Mouse (Mus musculus) lung, postnatal 0 days (tissue): ENCODE measurements around the gene Bcar3. TPM values are rescaled to one million over a fixed set of nuclear protein-coding genes. Genes with fewer than 3 reads are reported as not detected.

Experiments
- ATAC-seq: fragments of 200-750 bp; cut with Nextera tagmentation; 2 replicates; pipeline ENCODE4 v1.8.0; 2017; ENCODE audit warnings: moderate library complexity
- DNase-seq: peaks from one replicate; pipeline ENCODE4 v3.0.0-alpha.2; 2016; ENCODE audit warnings: low spot score
- H3K27ac ChIP-seq: fragments of 300-500 bp; sonication (generic); 2 replicates; pipeline ENCODE4 v1.5.1; 2014; ENCODE audit warnings: antibody characterized with exemption, mild to moderate bottlenecking, low read length, mixed read lengths
- H3K27me3 ChIP-seq: fragments of 300-500 bp; sonication (generic); replicated peaks from 2 replicates; pipeline ENCODE4 v1.6.1; 2014; ENCODE audit warnings: low read length, mixed read lengths; ENCODE audit not compliant: insufficient read depth
- H3K36me3 ChIP-seq: fragments of 300-500 bp; sonication (generic); 2 replicates; pipeline ENCODE4 v1.6.1; 2014; ENCODE audit warnings: low read length, mixed read lengths; ENCODE audit not compliant: insufficient read depth
- H3K4me1 ChIP-seq: fragments of 300-500 bp; sonication (generic); 2 replicates; pipeline ENCODE4 v1.6.1; 2014; ENCODE audit warnings: antibody characterized with exemption, low read depth, low read length, mixed read lengths; ENCODE audit not compliant: insufficient read depth
- H3K4me2 ChIP-seq: fragments of 300-500 bp; sonication (generic); replicated peaks from 2 replicates; pipeline ENCODE4 v1.6.1; 2014; ENCODE audit warnings: low read depth, mild to moderate bottlenecking, low read length, moderate library complexity, mixed read lengths
- H3K4me3 ChIP-seq: fragments of 300-500 bp; sonication (generic); 2 replicates; pipeline ENCODE4 v1.5.1; 2014; ENCODE audit warnings: low read depth, low read length
- H3K9ac ChIP-seq: fragments of 300-500 bp; sonication (generic); replicated peaks from 2 replicates; pipeline ENCODE4 v1.6.1; 2014; ENCODE audit warnings: low read depth, mild to moderate bottlenecking
- H3K9me3 ChIP-seq: fragments of 300-500 bp; sonication (generic); 2 replicates; pipeline ENCODE4 v1.6.1; 2016; ENCODE audit warnings: low read length, mixed read lengths
- CTCF ChIP-seq: IDR thresholded peaks from 2 replicates; pipeline ENCODE4 v1.5.1; 2016; ENCODE audit warnings: antibody characterized with exemption, mild to moderate bottlenecking
- EP300 ChIP-seq: IDR thresholded peaks from 2 replicates; pipeline ENCODE4 v1.6.1; 2016; ENCODE audit warnings: antibody characterized with exemption, mild to moderate bottlenecking, control low read depth
- WGBS: fragments of 180-500 bp; shearing (Covaris S2); extraction: QIAGEN DNeasy Blood & Tissue Kit; methylation state at CpG from one replicate; pipeline ENCODE4 v1.1.7; 2014; 5-methylcytosine and 5-hydroxymethylcytosine counted together
- polyA plus RNA-seq: library from polyadenylated mRNA; unstranded; fragments of >200 nt; fragmentation: Nextera tagmentation; extraction: Ambion mirVana; gene quantifications from 2 replicates; pipeline ENCODE4 v1.2.1, GENCODE M21; 2015

Gene Bcar3
- polyA plus RNA-seq, 1 experiment from 2014 or later, result 38.3 TPM

DNA sequence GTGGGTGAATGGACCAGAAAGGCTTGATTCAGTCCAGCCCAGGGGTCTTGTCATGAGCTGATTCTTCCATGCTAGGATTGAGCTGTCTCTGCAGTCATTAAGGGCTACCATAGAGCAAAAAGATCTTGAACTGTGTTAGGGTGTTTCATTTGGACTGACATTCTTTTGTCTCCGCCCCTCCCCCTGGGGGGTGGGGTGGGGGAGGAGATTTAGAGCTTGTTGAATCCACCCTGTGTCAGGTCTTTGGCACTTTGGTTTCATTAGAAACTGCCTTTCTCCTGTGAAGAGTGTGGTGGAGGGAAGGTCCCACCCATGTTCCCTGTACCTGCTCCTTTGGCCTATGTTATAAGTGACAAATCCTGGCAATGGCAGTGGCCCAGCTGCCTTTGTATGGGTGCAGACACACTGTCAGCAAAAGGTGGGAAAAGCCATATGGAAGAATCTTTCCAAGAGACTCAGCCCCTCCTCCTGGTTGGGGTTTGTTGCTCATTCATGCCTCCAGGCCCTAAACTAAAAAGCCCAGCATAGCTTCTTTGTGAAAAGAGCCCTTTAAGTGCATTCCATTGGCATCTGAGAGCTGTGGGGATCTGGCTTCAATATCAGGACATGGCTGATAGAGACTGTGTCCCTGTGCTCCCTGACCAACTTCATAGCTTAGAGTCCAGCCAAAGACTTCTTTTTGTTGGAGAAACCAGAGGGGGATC lies 194.3 kb downstream of the Bcar3 start:
- H3K36me3 ChIP-seq, result no peaks in the 10 kb centered on the region
- 44% methylated on average over 1 of the region's 1 CpGs for WGBS
- H3K9me3 ChIP-seq, result no peaks in the 10 kb centered on the region
- ATAC-seq (no peak), DNase-seq (no peak)
- H3K4me2 ChIP-seq, result no peak overlapping the region
- H3K4me1 ChIP-seq, result no peaks in the 10 kb centered on the region; the same call in 1 of the 2 replicates
- H3K9ac ChIP-seq, result no peak overlapping the region
- H3K27ac ChIP-seq, result no peak overlapping the region
- H3K4me3 ChIP-seq, result no peak overlapping the region
- H3K27me3 ChIP-seq, result no peaks in the 10 kb centered on the region
- TF ChIP-seq EP300, result no peak
- no peak for TF ChIP-seq CTCF

DNA sequence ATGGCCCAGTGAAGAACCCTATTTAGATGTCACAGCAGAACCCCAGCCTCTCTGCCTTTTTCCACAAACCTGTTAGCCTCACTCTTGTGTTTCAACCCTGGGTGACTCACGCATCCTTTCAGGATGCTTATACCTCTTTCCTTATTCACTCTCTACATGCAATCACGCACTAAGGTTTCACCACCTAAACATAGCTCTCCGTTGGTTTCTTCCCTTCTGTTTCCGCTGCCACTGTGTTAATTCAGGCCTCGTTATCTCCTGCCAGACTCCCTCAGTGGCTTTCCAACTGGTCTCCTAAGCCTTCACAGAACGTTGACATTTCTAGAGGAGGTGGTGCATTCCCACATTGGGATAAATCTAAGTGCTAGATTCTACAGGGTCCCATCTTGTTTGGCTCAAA lies 196.6 kb downstream of the Bcar3 start:
- TF ChIP-seq CTCF, result no peak
- no peak for TF ChIP-seq EP300
- Histone ChIP-seq H3K27me3 (no peaks in the 10 kb centered on the region), H3K9ac (no peak overlapping the region), H3K9me3 (no peaks in the 10 kb centered on the region), H3K4me3 (no peak overlapping the region), H3K4me2 (no peak overlapping the region), H3K27ac (no peak overlapping the region), H3K4me1 (no peaks in the 10 kb centered on the region), H3K36me3 (no peaks in the 10 kb centered on the region)
- 77% methylated on average over 6 of the region's 6 CpGs for WGBS
- DNase-seq (no peak), ATAC-seq (no peak)

DNA sequence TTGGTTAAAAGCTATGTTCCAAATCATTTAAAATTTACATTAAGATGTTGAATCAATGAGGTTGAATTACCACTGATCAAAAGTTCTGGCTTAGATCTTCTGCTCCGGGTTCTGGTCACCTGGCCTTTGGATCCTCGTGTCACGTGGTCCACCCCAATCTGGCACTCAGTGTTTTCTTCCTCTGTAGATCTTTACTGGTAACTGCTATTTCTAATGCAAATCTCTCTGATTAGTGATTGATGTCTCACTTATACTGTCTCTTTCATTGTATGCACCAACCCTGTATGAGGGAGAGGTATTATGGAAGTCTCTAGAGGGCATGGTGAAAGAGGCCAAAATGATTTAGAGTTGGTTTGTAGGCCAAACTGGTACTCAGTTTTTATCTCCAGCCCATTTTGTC lies 198.1 kb downstream of the Bcar3 start:
- Histone ChIP-seq H3K4me3 (no peak overlapping the region), H3K9me3 (no peaks in the 10 kb centered on the region), H3K4me2 (no peak overlapping the region), H3K27me3 (no peaks in the 10 kb centered on the region), H3K4me1 (no peaks in the 10 kb centered on the region), H3K9ac (no peak overlapping the region), H3K36me3 (no peaks in the 10 kb centered on the region), H3K27ac (no peak overlapping the region)
- no peak for ATAC-seq
- DNase-seq, result no peak
- TF ChIP-seq EP300 (no peak), CTCF (no peak)
- WGBS, result 90% methylated on average over 3 of the region's 3 CpGs

DNA sequence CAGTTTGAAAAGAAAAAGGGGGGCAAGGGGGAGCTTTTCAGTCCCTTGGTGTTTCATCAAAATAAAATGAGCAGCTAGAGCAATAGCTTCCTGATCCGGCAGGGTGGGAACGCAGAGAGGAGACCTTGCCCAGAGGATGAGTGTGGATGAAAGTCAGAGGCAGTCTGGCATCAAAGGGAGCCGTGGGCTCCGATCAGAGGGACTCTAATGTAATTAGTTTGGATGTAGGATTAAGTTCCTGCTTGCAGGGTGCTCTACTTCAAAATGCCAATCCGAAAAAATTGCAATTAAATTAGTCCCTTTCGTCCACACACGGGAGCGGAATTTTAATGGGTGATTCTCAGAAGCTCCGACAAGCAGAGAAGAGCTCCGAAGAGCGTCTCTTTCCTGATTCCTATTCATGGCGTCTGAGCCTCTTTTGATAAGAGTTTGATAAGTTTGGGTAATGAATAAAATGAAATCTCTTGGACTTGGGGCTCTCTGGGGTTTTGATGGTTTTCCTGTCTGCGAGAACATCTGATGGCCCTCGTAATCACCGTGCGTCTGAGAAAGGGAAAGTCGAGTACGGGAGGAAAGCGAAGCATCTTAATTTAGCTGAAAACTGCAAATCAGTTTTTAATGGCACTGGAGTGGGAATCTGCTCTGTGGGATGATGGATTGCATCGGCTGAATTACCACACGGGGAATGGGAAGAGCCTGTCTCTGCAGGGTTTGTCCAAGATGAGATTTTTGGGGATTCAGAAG lies 199.1 kb downstream of the Bcar3 start:
- TF ChIP-seq EP300 (no peak), CTCF (no peak)
- WGBS, result 72% methylated on average over 21 of the region's 21 CpGs

DNA sequence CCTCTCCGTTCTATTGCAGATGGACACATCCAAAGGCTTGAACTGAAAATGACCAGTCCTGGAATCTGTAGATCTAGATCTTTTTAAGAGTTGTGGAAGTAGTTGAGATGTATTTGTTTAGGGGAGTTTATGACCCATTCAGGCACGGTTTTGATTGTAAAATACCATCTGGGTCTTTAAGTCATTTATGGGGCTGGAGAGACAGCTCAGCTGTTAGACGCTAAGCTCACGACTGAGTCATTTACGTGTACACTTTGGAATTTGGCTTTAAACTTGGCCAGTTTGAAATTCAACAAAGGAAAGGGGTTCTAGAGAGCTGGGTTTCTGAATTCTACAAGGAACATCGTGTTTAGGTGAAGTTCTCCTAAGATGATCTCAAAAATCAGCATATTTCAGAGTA lies 200.8 kb downstream of the Bcar3 start:
- TF ChIP-seq CTCF (no peak), EP300 (no peak)
- Histone ChIP-seq H3K4me2 (no peak overlapping the region), H3K9me3 (no peaks in the 10 kb centered on the region), H3K36me3 (no peaks in the 10 kb centered on the region), H3K4me3 (no peak overlapping the region), H3K4me1 (no peaks in the 10 kb centered on the region), H3K27me3 (no peaks in the 10 kb centered on the region), H3K9ac (no peak overlapping the region), H3K27ac (no peak overlapping the region)
- ATAC-seq (no peak), DNase-seq (no peak)
- WGBS, result 61% methylated on average over 6 of the region's 6 CpGs

More for the DNA sequence above, 199.1 kb downstream of the Bcar3 start:
- Histone ChIP-seq H3K36me3 (no peaks in the 10 kb centered on the region), H3K27ac (no peak overlapping the region), H3K27me3 (no peaks in the 10 kb centered on the region), H3K4me1 (no peaks in the 10 kb centered on the region), H3K9me3 (no peaks in the 10 kb centered on the region), H3K4me3 (no peak overlapping the region), H3K9ac (no peak overlapping the region), H3K4me2 (no peak overlapping the region)
- ATAC-seq (no peak), DNase-seq (no peak)

DNA sequence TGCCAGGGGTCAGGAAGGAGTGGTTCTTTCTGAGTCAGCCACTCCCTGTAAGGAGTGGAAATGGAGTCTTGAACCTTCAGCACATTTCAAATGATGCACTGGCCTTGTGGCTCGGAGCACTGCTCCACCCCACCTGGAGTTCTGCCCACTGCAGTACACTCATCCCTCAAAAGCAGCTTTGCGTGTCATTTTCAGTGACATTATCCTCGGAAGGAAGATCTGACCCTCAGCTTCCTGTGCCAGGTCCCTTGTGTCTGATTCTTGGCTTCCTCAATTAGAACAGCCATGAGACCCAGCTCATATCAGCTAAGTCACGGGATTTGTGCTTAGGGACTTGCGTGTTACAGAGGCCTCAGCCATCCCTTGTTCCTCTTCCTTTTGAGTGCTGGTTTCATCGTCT lies 203.9 kb downstream of the Bcar3 start:
- TF ChIP-seq CTCF (no peak), EP300 (no peak)
- no peak overlapping the region for H3K4me2 ChIP-seq
- no peak overlapping the region for H3K27ac ChIP-seq
- DNase-seq (no peak), ATAC-seq (peak; percentile 37; the same call in 1 of the 2 replicates)
- H3K36me3 ChIP-seq, result no peaks in the 10 kb centered on the region
- H3K4me1 ChIP-seq, result no peaks in the 10 kb centered on the region
- H3K27me3 ChIP-seq, result no peaks in the 10 kb centered on the region
- WGBS, result 62% methylated on average over 6 of the region's 6 CpGs
- no peak overlapping the region for H3K9ac ChIP-seq
- no peaks in the 10 kb centered on the region for H3K9me3 ChIP-seq
- no peak overlapping the region for H3K4me3 ChIP-seq
